Mouse (Mus musculus): ENCODE results near the gene Gm21954.

DNA sequence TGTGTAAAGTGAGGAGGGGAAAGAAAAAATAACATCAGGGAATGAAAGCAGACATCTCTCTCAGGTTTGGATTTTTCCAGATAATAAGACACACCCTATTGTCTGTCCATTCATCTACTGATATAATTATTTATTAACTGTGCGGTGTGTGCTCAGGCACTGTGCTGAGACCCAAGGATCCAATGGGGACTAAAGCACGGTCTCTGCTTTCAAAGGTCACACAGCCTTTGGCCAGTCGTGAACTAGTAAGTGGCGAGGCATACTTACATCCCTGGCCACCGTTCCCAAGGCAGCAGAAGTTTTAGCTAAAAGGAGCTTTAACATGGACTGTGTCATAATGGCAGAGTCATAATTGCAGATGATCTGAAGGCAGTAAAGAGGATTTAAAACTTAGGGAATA lies 44.0 kb upstream of the Gm21954 start:
- no peak for TF ChIP-seq CTCF (conservative IDR thresholded peaks at IDR 0.05 in 1 of 2, IDR thresholded peaks at IDR 0.05 in 1 of 2; ENCODE audit: low read depth in 2 of 2, low read length in 2 of 2)
- TF ChIP-seq ETS1 (conservative IDR thresholded peaks at IDR 0.05; ENCODE audit: low read depth, low read length), result no peak
